Mouse (Mus musculus): ENCODE data around the gene Phc2.

DNA sequence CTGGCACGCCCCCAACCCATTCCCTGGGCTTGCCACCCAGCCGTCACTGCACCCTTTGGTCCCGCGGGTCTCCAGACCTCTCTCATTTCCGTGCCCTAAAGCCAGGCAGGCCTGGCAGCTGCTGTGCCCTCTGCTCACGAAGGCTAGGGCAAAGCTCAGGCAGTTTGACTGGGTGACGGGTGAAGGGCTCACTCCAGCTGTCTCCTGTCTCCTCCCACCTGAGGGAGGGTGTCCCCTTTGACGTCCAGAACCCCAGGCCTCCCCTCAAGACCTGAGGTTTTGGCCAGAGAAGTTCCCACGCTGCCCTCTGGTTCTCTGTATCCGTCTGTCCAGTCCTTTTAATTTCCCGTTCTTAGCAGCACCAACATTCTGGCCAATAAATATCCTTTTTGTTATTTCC is 119.3 kb downstream of the Phc2 start:
- TF ChIP-seq FLI1 (IDR thresholded peaks at IDR 0.05; ENCODE audit: low read length) (no peak), GATA1 (IDR thresholded peaks at IDR 0.05; ENCODE audit: borderline replicate concordance, low read length) (no peak)

All from megakaryocyte, embryonic 14.5 days (primary cell).